Mouse (Mus musculus) limb, embryonic 14.5 days (tissue): ENCODE data around the gene Jam2. TPM values are rescaled to one million over a fixed set of nuclear protein-coding genes. Genes with fewer than 3 reads are reported as not detected.

Source experiments
- ATAC-seq: fragments of 200-750 bp; cut with Nextera tagmentation; 2 replicates; pipeline ENCODE4 v1.8.0; 2017; ENCODE audit warnings: low read depth, moderate number of reproducible peaks, moderate TSS enrichment; ENCODE audit not compliant: low FRiP score
- DNase-seq: peaks from one replicate; pipeline ENCODE4 v3.0.0-alpha.2; 2015; ENCODE audit warnings: low spot score
- H3K27ac ChIP-seq: fragments of 300-500 bp; sonication (generic); replicated peaks from 2 replicates; pipeline ENCODE4 v1.5.1; 2014; ENCODE audit warnings: low read depth, mild to moderate bottlenecking, low read length, moderate library complexity, mixed read lengths
- H3K27me3 ChIP-seq: fragments of 300-500 bp; sonication (generic); 2 replicates; pipeline ENCODE4 v1.6.1; 2014; ENCODE audit warnings: low read length, mixed read lengths; ENCODE audit not compliant: control insufficient read depth, insufficient read depth
- H3K36me3 ChIP-seq: fragments of 300-500 bp; sonication (generic); 2 replicates; pipeline ENCODE4 v1.6.1; 2014; ENCODE audit warnings: mild to moderate bottlenecking, low read length, moderate library complexity, mixed read lengths; ENCODE audit not compliant: control insufficient read depth, insufficient read depth
- H3K4me1 ChIP-seq: fragments of 300-500 bp; sonication (generic); 2 replicates; pipeline ENCODE4 v1.6.1; 2014; ENCODE audit warnings: antibody characterized with exemption, low read length, mixed read lengths; ENCODE audit not compliant: control insufficient read depth, insufficient read depth
- H3K4me2 ChIP-seq: fragments of 300-500 bp; sonication (generic); replicated peaks from 2 replicates; pipeline ENCODE4 v1.6.1; 2014; ENCODE audit warnings: low read depth, mild to moderate bottlenecking, low read length, moderate library complexity; ENCODE audit not compliant: severe bottlenecking
- H3K4me3 ChIP-seq: fragments of 300-500 bp; sonication (generic); replicated peaks from 2 replicates; pipeline ENCODE4 v1.5.1; 2014; ENCODE audit warnings: low read length
- H3K9ac ChIP-seq: fragments of 300-500 bp; sonication (generic); 2 replicates; pipeline ENCODE4 v1.6.1; 2014; ENCODE audit warnings: mild to moderate bottlenecking, low read depth, low read length, moderate library complexity; ENCODE audit not compliant: severe bottlenecking
- H3K9me3 ChIP-seq: fragments of 300-500 bp; sonication (generic); 2 replicates; pipeline ENCODE4 v1.6.1; 2016; ENCODE audit warnings: low read length; ENCODE audit not compliant: control insufficient read depth
- POLR2A ChIP-seq: fragments of 200-500 bp; IDR thresholded peaks from 2 replicates; pipeline ENCODE4 v1.8.0; 2012; ENCODE audit warnings: inconsistent platforms, mild to moderate bottlenecking, moderate library complexity, borderline replicate concordance; ENCODE audit not compliant: insufficient read depth, insufficient read length; ENCODE audit errors: extremely low read depth
- WGBS: fragments of 180-500 bp; shearing (Covaris S2); extraction: QIAGEN DNeasy Blood & Tissue Kit; methylation state at CpG from one replicate; pipeline ENCODE4 v1.1.7; 2014; 5-methylcytosine and 5-hydroxymethylcytosine counted together
- polyA plus RNA-seq, 2 experiments: library from polyadenylated mRNA; depleted of rRNA in 1 of 2; stranded (reverse) in 1 of 2; unstranded in 1 of 2; fragments of >200 nt; fragmentation: Nextera tagmentation in 1 of 2; extraction: Ambion mirVana in 1 of 2; gene quantifications; 2 replicates each; pipeline versions ENCODE4 v1.2.1 to v1.2.3; 2012 to 2014

The Jam2 gene
- polyA plus RNA-seq, 2 experiments, result 8.8 to 14.6 TPM

- no peak for ATAC-seq
- no peak overlapping the region for H3K27ac ChIP-seq
- no peaks in the 10 kb centered on the region for H3K9me3 ChIP-seq
- no peaks in the 10 kb centered on the region for H3K27me3 ChIP-seq
- no peak overlapping the region for H3K4me2 ChIP-seq
- H3K4me3 ChIP-seq, result no peak overlapping the region
- no peak for DNase-seq
- TF ChIP-seq POLR2A, result no peak
- no peaks in the 10 kb centered on the region for H3K4me1 ChIP-seq
- no peak overlapping the region for H3K9ac ChIP-seq
- no peaks in the 10 kb centered on the region for H3K36me3 ChIP-seq
- WGBS, result 78% methylated on average over 8 of the region's 8 CpGs
Measured at GRCm38 (mm10) chr16:84813852-84814251, 39.9 kb downstream of the Jam2 start.

DNA sequence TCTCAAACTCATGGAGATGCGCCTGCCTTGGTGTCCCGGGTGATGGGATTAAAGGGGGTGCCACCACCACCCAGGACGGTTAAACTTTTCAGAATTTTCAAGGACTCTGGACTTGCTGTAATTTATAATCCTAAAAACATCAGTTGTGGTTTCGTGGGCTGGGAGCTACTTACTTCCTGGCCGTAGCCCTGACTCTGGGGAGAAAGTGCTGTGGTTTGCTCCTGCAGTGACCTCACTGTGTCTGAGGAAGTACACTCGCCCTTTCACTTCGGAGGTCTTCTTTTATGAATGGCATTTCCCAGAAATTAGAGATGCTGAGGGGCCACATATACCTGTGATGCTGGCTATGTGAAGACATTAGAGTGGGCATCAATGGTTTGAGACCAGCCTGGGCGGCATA, 40.6 kb downstream of the Jam2 start:
- DNase-seq (no peak), ATAC-seq (no peak)
- Histone ChIP-seq H3K4me3 (no peak overlapping the region), H3K4me2 (no peak overlapping the region), H3K27ac (no peak overlapping the region), H3K9ac (no peak overlapping the region), H3K27me3 (no peaks in the 10 kb centered on the region), H3K4me1 (no peaks in the 10 kb centered on the region), H3K9me3 (no peaks in the 10 kb centered on the region), H3K36me3 (no peaks in the 10 kb centered on the region)
- WGBS, result 78% methylated on average over 8 of the region's 8 CpGs
- no peak for TF ChIP-seq POLR2A

DNA sequence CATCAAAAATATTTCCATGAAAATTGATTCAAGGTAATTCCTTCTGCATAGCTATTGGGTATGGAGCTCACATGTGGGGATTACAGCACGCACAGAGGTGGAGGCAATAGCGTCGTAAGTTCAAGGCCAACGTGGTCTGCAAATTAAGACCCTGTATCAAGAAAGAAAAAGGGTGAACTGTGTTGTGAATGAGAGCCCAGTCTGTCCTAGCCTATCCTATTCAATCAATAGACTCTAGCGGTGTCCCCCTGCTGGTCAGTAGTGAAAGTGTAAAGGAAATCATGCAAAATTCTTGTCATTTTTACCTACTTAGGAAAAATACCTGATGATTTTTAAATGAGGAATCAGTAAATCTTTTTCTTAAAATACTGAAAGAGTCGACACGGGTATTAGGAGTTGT, 43.5 kb downstream of the Jam2 start:
- ATAC-seq (no peak), DNase-seq (peak; percentile 54)
- Histone ChIP-seq H3K4me3 (no peak overlapping the region), H3K4me1 (no peaks in the 10 kb centered on the region), H3K9ac (no peak overlapping the region), H3K36me3 (peaks cover 3% of the 10 kb centered on the region), H3K9me3 (no peaks in the 10 kb centered on the region), H3K4me2 (no peak overlapping the region), H3K27me3 (no peaks in the 10 kb centered on the region), H3K27ac (no peak overlapping the region)
- TF ChIP-seq POLR2A, result no peak
- WGBS, result 39% methylated on average over 7 of the region's 7 CpGs

- no peak overlapping the region for H3K27ac ChIP-seq
- no peak overlapping the region for H3K9ac ChIP-seq
- 85% methylated on average over 6 of the region's 6 CpGs for WGBS
- ATAC-seq (no peak), DNase-seq (no peak)
- H3K36me3 ChIP-seq, result peaks cover 69% of the 10 kb centered on the region
- H3K4me3 ChIP-seq, result no peak overlapping the region
- H3K4me2 ChIP-seq, result no peak overlapping the region
- H3K4me1 ChIP-seq, result no peaks in the 10 kb centered on the region
- no peaks in the 10 kb centered on the region for H3K27me3 ChIP-seq
- no peaks in the 10 kb centered on the region for H3K9me3 ChIP-seq
- no peak for TF ChIP-seq POLR2A
Measured at GRCm38 (mm10) chr16:84825009-84825408, 51.1 kb downstream of the Jam2 start.

DNA sequence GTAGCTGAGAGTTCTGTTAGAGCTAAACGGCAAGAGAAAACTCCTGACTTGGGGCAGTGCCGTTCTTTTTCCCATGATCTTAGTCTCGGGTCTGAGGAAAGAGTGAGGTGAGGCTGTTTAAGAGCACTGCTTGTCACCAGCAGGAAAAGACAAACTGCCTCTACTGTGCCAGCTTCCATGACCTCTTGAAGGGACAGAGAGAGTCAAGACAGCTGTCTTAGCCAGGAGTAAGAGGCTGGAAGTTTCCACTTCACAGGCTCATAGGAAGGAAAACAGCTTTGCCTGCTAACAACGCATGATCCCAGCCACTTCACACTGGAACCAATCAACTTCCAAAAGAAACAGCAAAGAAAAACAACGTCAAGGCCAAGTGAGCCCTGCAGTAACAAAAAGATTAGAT, 57.8 kb downstream of the Jam2 start:
- WGBS, result 86% methylated on average over 5 of the region's 5 CpGs

DNA sequence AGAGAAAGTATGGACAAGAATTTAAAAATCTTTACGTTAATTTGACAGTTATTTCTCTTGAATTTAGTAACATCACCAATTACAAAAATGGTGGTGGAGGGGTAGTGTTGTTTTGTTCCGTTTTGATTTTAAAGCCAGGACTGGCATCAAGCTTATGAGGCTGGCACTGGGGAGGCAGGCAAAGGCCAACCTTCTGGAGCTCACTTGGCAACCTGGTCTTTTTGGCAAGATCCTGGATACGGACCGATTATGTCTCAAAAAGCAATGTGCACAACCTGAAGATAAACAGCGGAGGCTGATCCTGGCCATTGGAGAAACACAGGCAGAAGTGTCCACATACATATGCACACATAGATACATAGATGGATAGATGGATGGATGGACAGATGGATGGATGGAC, 58.8 kb downstream of the Jam2 start:
- DNase-seq (no peak), ATAC-seq (no peak)

More for the DNA sequence above, 57.8 kb downstream of the Jam2 start:
- no peak for ATAC-seq
- Histone ChIP-seq H3K9ac (no peak overlapping the region), H3K4me3 (no peak overlapping the region), H3K27me3 (no peaks in the 10 kb centered on the region), H3K36me3 (peaks cover 56% of the 10 kb centered on the region), H3K4me2 (no peak overlapping the region), H3K9me3 (no peaks in the 10 kb centered on the region), H3K4me1 (peaks cover 4% of the 10 kb centered on the region; the same call in 1 of the 2 replicates), H3K27ac (no peak overlapping the region)
- no peak for TF ChIP-seq POLR2A
- no peak for DNase-seq

More for the DNA sequence above, 58.8 kb downstream of the Jam2 start:
- H3K4me1 ChIP-seq, result peaks cover 4% of the 10 kb centered on the region; the same call in 1 of the 2 replicates
- H3K27me3 ChIP-seq, result no peaks in the 10 kb centered on the region
- H3K4me2 ChIP-seq, result no peak overlapping the region
- H3K4me3 ChIP-seq, result no peak overlapping the region
- TF ChIP-seq POLR2A, result no peak
- H3K9me3 ChIP-seq, result no peaks in the 10 kb centered on the region
- H3K9ac ChIP-seq, result no peak overlapping the region
- 94% methylated on average over 5 of the region's 5 CpGs for WGBS
- H3K27ac ChIP-seq, result no peak overlapping the region
- H3K36me3 ChIP-seq, result peaks cover 45% of the 10 kb centered on the region
